Mouse (Mus musculus) cerebellum, adult 2 months (tissue): ENCODE data around the gene Asap2.

Experiments
- CTCF ChIP-seq: fragments of 200-500 bp; IDR thresholded peaks from 2 replicates; pipeline ENCODE4 v1.5.1; 2011; ENCODE audit warnings: low read depth, mild to moderate bottlenecking, control low read depth, low read length, moderate library complexity, borderline replicate concordance; ENCODE audit not compliant: insufficient read depth
- POLR2A ChIP-seq: fragments of 200-500 bp; IDR thresholded peaks from 2 replicates; pipeline ENCODE4 v1.6.1; 2011; ENCODE audit warnings: low read length, control low read depth, borderline replicate concordance; ENCODE audit not compliant: insufficient read depth

- TF ChIP-seq POLR2A: no peak
- TF ChIP-seq CTCF: no peak
Observed at GRCm38 (mm10) chr12:21229076-21229918, 239.0 kb downstream of the Asap2 start.
